Mouse (Mus musculus) liver, embryonic 16.5 days (tissue): ENCODE data around the gene Ptpro. TPM values are rescaled to one million over a fixed set of nuclear protein-coding genes. Genes with fewer than 3 reads are reported as not detected.

Source experiments
- polyA plus RNA-seq: library from polyadenylated mRNA; unstranded; fragments of >200 nt; fragmentation: Nextera tagmentation; extraction: Ambion mirVana; gene quantifications from 2 replicates; pipeline ENCODE4 v1.2.1, GENCODE M21; 2015

Gene Ptpro
- polyA plus RNA-seq, 1 experiment from 2014 or later = 1.3 TPM

Other genes with a start within 250 kb of the Ptpro start
- gene Rerg, start 81.8 kb upstream of the Ptpro start, polyA plus RNA-seq = 2.4 and 3.4 TPM in 2 replicates